Mouse (Mus musculus) liver, postnatal 0 days (tissue): ENCODE data around the gene Tmprss5. TPM values are rescaled to one million over a fixed set of nuclear protein-coding genes. Genes with fewer than 3 reads are reported as not detected.

Experiments
- ATAC-seq: fragments of 200-750 bp; cut with Nextera tagmentation; 2 replicates; pipeline ENCODE4 v1.8.0; 2017; ENCODE audit warnings: mild to moderate bottlenecking, moderate library complexity
- DNase-seq: peaks from one replicate; pipeline ENCODE4 v3.0.0-alpha.2; 2016
- H3K27ac ChIP-seq: fragments of 300-500 bp; sonication (generic); 2 replicates; pipeline ENCODE4 v1.5.1; 2014; ENCODE audit warnings: antibody characterized with exemption, moderate library complexity, mild to moderate bottlenecking, low read depth
- H3K27me3 ChIP-seq: fragments of 300-500 bp; sonication (generic); 2 replicates; pipeline ENCODE4 v1.6.1; 2014; ENCODE audit warnings: low read length, control low read depth, mixed read lengths; ENCODE audit not compliant: insufficient read depth
- H3K36me3 ChIP-seq: fragments of 300-500 bp; sonication (generic); replicated peaks from 2 replicates; pipeline ENCODE4 v1.6.1; 2014; ENCODE audit warnings: mild to moderate bottlenecking, control low read depth, low read length, moderate library complexity, mixed read lengths; ENCODE audit not compliant: insufficient read depth
- H3K4me1 ChIP-seq: fragments of 300-500 bp; sonication (generic); 2 replicates; pipeline ENCODE4 v1.6.1; 2014; ENCODE audit warnings: antibody characterized with exemption, mild to moderate bottlenecking, control low read depth; ENCODE audit not compliant: insufficient read depth
- H3K4me2 ChIP-seq: fragments of 300-500 bp; sonication (generic); 2 replicates; pipeline ENCODE4 v1.6.1; 2014; ENCODE audit warnings: low read depth, mild to moderate bottlenecking, low read length, moderate library complexity, mixed read lengths
- H3K4me3 ChIP-seq: fragments of 300-500 bp; sonication (generic); 2 replicates; pipeline ENCODE4 v1.5.1; 2014; ENCODE audit warnings: low read depth, low read length
- H3K9ac ChIP-seq: fragments of 300-500 bp; sonication (generic); replicated peaks from 2 replicates; pipeline ENCODE4 v1.6.1; 2014; ENCODE audit warnings: mild to moderate bottlenecking, moderate library complexity
- H3K9me3 ChIP-seq: fragments of 300-500 bp; sonication (generic); 2 replicates; pipeline ENCODE4 v1.6.1; 2016; ENCODE audit warnings: mild to moderate bottlenecking, control low read depth, low read length, mixed read lengths
- CTCF ChIP-seq: sonication (generic); IDR thresholded peaks from 2 replicates; pipeline ENCODE4 v1.5.1; 2016; ENCODE audit warnings: antibody characterized with exemption, low read depth
- EP300 ChIP-seq: IDR thresholded peaks from 2 replicates; pipeline ENCODE4 v1.6.1; 2016; ENCODE audit warnings: antibody characterized with exemption, low read depth, mild to moderate bottlenecking
- WGBS: fragments of 180-500 bp; shearing (Covaris S2); extraction: QIAGEN DNeasy Blood & Tissue Kit; methylation state at CpG from one replicate; pipeline ENCODE4 v1.1.7; 2014; ENCODE audit not compliant: insufficient replicate concordance; 5-methylcytosine and 5-hydroxymethylcytosine counted together
- polyA plus RNA-seq: library from polyadenylated mRNA; unstranded; fragments of >200 nt; fragmentation: Nextera tagmentation; extraction: Ambion mirVana; gene quantifications from 2 replicates; pipeline ENCODE4 v1.2.1, GENCODE M21; 2015

Gene Tmprss5
- polyA plus RNA-seq, 1 experiment from 2014 or later, result not detected

DNA sequence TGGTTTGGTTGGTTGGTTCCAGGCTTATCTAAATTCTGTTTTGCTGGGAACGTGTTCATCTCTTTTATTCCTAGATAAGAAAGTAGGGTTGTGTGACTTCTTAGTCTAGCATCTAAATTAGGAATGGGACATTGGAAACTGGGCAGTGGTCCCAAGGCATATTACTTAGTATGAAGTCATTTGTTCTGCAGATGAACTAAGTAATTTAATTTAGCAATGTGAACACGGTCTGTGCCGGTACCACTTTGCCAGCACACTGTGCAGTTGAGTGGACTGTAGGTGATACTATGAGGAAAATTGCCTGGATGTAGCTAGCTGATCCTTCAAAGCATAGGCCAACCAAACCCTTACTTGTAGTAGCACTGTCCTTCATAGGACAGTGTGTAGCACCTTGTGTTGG lies 4.2 kb upstream of the Tmprss5 start:
- H3K9ac ChIP-seq, result no peak overlapping the region
- ATAC-seq (no peak), DNase-seq (no peak)
- no peaks in the 10 kb centered on the region for H3K4me1 ChIP-seq
- no peak for TF ChIP-seq EP300
- TF ChIP-seq CTCF, result no peak
- no peaks in the 10 kb centered on the region for H3K27me3 ChIP-seq
- H3K27ac ChIP-seq, result no peak overlapping the region
- H3K9me3 ChIP-seq, result no peaks in the 10 kb centered on the region
- WGBS, result 84% methylated on average over 3 of the region's 3 CpGs
- peaks cover 45% of the 10 kb centered on the region for H3K36me3 ChIP-seq
- H3K4me3 ChIP-seq, result no peak overlapping the region
- no peak overlapping the region for H3K4me2 ChIP-seq

DNA sequence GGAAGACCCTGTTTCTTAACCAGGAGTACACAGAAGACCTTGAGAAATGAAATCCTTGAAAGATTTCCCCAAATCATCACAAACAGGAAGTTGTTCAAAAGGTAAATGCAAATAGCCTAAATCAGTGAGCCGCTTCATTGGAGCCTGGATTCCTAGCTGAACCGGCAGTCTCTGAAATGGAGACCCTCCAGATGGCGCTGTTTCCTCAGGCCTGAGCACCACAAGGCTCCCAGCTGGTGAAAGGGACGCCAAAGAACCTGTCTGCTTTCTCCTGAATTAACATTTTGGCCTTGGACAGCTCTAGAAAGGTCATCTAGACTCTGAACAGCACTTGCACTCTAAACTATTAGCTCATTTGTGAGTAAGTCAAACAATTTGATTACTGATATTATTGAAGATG lies 501 bp downstream of the Tmprss5 start:
- DNase-seq (peak; percentile 59), ATAC-seq (no peak)
- H3K4me3 ChIP-seq, result no peak overlapping the region
- 24% methylated on average over 4 of the region's 4 CpGs for WGBS
- no peak overlapping the region for H3K4me2 ChIP-seq
- no peak overlapping the region for H3K27ac ChIP-seq
- no peaks in the 10 kb centered on the region for H3K4me1 ChIP-seq
- no peak overlapping the region for H3K9ac ChIP-seq
- H3K27me3 ChIP-seq, result no peaks in the 10 kb centered on the region
- H3K36me3 ChIP-seq, result peaks cover 29% of the 10 kb centered on the region
- TF ChIP-seq EP300, result no peak
- TF ChIP-seq CTCF, result peak; percentile 71
- no peaks in the 10 kb centered on the region for H3K9me3 ChIP-seq

DNA sequence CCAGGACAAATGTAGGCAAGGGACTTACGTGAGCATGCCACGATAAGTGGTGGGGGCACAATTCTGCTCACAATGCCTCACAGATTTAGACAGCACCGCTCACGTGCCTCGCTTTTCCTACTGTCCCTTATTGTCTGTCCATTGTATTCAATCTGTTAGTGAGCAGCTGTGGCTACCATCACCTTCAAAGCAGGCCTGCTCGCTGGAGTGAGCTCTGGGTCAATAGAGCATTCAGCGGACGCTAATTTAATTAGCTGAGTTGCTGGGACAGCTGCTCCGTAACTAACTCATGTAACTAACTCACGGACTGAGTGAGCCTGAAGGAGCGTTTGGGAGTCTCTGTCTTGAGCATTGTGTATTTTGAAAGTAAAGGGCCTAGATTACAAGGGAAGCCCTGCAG lies 6.3 kb downstream of the Tmprss5 start:
- ATAC-seq, result no peak
- Histone ChIP-seq H3K27ac (no peak overlapping the region), H3K4me1 (no peaks in the 10 kb centered on the region), H3K36me3 (no peaks in the 10 kb centered on the region), H3K4me3 (no peak overlapping the region), H3K9ac (no peak overlapping the region), H3K4me2 (no peak overlapping the region), H3K27me3 (no peaks in the 10 kb centered on the region), H3K9me3 (no peaks in the 10 kb centered on the region)
- DNase-seq, result no peak
- TF ChIP-seq EP300, result no peak
- no peak for TF ChIP-seq CTCF
- WGBS, result 74% methylated on average over 11 of the region's 11 CpGs

DNA sequence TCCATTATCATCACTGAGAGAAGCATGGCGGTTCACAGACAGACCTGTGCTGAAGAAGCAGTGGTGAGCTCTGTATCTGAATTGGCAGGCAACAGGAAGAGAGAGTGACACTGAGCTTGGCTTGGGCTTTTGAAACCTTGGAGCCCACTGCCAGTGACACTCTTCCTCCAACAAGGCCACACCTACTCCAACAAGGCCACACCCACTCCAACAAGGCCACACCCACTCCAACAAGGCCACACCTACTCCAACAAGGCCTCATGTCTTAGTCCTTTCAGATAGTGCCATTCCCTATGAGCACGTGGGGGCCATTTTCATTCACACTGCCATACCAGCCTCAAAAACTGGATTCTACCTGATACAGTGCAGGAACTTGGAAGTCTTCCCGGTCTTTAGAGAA lies 17.8 kb downstream of the Tmprss5 start:
- WGBS, result 87% methylated on average over 3 of the region's 3 CpGs
- no peak overlapping the region for H3K4me2 ChIP-seq
- H3K4me3 ChIP-seq, result no peak overlapping the region
- ATAC-seq (no peak), DNase-seq (no peak)
- H3K36me3 ChIP-seq, result no peaks in the 10 kb centered on the region
- TF ChIP-seq CTCF (no peak), EP300 (no peak)
- H3K27ac ChIP-seq, result no peak overlapping the region
- H3K4me1 ChIP-seq, result no peaks in the 10 kb centered on the region
- H3K9me3 ChIP-seq, result no peaks in the 10 kb centered on the region
- no peaks in the 10 kb centered on the region for H3K27me3 ChIP-seq
- H3K9ac ChIP-seq, result no peak overlapping the region

DNA sequence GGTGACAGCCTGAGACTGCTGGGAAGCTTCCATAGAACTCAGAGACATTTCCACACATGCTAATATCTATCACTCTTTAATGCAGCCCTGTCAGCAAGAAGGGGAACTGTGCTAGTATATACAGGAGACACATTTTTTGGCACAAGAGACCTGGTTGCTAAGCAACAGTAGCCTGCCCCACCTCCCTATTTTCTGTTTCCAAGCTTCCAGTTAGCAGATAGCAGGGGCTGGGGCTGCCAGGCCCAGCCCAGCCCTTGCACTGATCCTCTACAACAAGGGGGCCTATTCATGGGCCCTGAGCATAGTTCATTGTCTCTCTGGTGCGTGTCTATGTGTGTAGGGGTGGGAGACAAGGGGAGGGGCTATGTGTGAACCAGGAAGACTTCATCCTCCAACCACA lies 21.3 kb downstream of the Tmprss5 start:
- Histone ChIP-seq H3K4me1 (no peaks in the 10 kb centered on the region), H3K36me3 (no peaks in the 10 kb centered on the region), H3K27ac (no peak overlapping the region), H3K9ac (no peak overlapping the region), H3K27me3 (no peaks in the 10 kb centered on the region), H3K4me3 (no peak overlapping the region), H3K9me3 (no peaks in the 10 kb centered on the region), H3K4me2 (no peak overlapping the region)
- DNase-seq (no peak), ATAC-seq (no peak)
- WGBS, result 38% methylated on average over 1 of the region's 1 CpGs
- TF ChIP-seq CTCF (no peak), EP300 (no peak)

DNA sequence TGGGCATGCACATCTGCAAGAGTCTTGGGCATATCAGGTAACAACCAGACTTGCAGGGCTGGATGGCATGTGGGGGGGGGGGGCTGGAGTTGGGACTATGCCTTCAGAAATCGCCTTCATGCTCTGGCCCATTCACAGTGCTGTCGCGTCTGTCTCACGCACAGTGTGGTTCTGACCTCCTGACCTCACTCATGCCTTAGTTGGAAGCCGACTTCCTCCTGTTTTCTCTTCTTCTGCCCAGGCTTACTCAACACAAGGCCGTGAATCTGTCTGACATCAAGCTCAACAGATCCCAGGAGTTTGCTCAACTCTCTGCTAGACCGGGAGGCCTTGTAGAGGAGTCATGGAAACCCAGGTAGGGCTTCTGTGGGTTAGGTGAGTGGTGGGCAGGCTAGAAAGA lies 28.0 kb downstream of the Tmprss5 start:
- no peak overlapping the region for H3K27ac ChIP-seq
- H3K9ac ChIP-seq, result no peak overlapping the region
- no peaks in the 10 kb centered on the region for H3K36me3 ChIP-seq
- no peaks in the 10 kb centered on the region for H3K9me3 ChIP-seq
- WGBS, result 60% methylated on average over 7 of the region's 7 CpGs
- H3K4me2 ChIP-seq, result no peak overlapping the region
- TF ChIP-seq CTCF (no peak), EP300 (no peak)
- H3K27me3 ChIP-seq, result no peaks in the 10 kb centered on the region
- DNase-seq, result no peak
- ATAC-seq, result no peak
- no peak overlapping the region for H3K4me3 ChIP-seq
- H3K4me1 ChIP-seq, result no peaks in the 10 kb centered on the region
